Mouse (Mus musculus): ENCODE results near the gene Lamp1. TPM values are rescaled to one million over a fixed set of nuclear protein-coding genes. Genes with fewer than 3 reads are reported as not detected.

The Lamp1 gene
- polyA plus RNA-seq, 1 experiment from 2014 or later: 305 TPM

DNA sequence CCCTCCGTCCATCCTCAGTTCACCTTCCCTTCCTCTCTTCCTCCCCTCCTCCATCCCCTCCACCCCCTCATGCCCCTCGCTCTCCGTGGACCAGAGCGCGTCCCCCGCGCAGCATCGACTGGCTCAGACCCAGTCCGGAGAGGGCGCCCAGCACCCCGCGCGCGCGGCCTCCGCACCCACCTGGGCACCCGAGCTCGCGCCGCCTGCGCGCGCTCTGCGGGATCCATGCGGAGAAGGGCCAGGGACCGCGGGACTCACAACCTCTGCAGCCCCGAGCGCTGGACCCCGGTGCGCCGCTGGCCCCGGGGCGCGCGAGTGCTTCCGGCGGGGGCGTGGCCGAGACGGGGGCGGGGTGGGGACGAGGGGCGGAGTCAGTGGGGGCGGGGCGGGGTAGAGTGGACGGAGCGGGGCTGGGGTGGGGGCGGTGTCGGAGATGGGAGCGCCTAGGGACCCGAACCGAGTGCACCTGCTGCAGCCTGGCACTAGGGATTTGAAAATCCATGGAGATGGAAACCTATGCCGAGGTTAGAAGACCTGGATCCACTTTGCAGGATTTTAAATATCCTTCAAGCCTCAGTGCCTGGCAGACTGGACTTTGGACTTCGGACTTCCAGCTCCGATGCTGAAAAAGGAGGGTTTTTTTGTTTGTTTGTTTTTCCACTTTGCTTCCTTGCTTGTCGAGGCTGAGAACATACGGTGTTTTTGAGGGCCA, 41.5 kb downstream of the Lamp1 start, which contains the start of gene Grtp1:
TSS of gene Grtp1 (minus strand) at position 320 of the 712 bp plus-strand sequence.
- ATAC-seq (ENCODE audit: extremely low read depth, insufficient number of reproducible peaks, low FRiP score, low TSS enrichment): peak; percentile 51
- H3K4me2 ChIP-seq: peak within 1 kb of the TSS; percentile 89
- peak within 1 kb of the TSS; percentile 89 for H3K4me3 ChIP-seq
- no peaks in the 10 kb centered on the region for H3K9me3 ChIP-seq
- peak within 1 kb of the TSS; percentile 89 for H3K9ac ChIP-seq
- WGBS: under 1% methylated on average over 58 of the region's 58 CpGs
- peak within 1 kb of the TSS; percentile 53 for H3K27ac ChIP-seq (replicated peaks)
- peaks cover 32% of the 10 kb centered on the region for H3K4me1 ChIP-seq
- H3K36me3 ChIP-seq: 0 out of 2 replicates have a peak, but pooled peaks cover 3% of the 10 kb centered on the region
- peaks cover 44% of the 10 kb centered on the region for H3K27me3 ChIP-seq (replicated peaks)

DNA sequence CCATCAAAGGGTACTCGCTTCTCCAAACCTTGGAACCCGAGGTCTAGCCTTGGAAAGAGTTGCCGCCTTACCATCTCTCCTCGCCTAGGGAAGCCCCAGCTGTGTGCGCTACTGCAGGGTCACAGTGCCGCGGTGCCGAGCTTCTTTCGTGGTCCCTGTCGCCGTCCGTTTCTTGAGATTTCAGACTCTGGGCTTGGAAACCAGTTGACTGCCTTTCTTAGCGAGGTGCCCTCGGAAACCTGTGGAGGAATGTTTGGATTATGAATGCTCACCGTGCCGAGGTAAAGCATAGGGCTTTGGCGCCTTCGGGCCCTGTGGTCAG, 42.0 kb downstream of the Lamp1 start:
- peak overlapping the region; percentile 89 for H3K9ac ChIP-seq
- H3K4me2 ChIP-seq: peak overlapping the region; percentile 89
- H3K4me3 ChIP-seq: peak overlapping the region; percentile 89
- H3K36me3 ChIP-seq: 0 out of 2 replicates have a peak, but pooled peaks cover 3% of the 10 kb centered on the region
- 1% methylated on average over 18 of the region's 18 CpGs for WGBS
- peak overlapping the region; percentile 53 for H3K27ac ChIP-seq (replicated peaks)
- H3K9me3 ChIP-seq: no peaks in the 10 kb centered on the region
- peaks cover 33% of the 10 kb centered on the region for H3K4me1 ChIP-seq
- no peak for ATAC-seq (ENCODE audit: extremely low read depth, insufficient number of reproducible peaks, low FRiP score, low TSS enrichment)
- peaks cover 41% of the 10 kb centered on the region for H3K27me3 ChIP-seq (replicated peaks)

DNA sequence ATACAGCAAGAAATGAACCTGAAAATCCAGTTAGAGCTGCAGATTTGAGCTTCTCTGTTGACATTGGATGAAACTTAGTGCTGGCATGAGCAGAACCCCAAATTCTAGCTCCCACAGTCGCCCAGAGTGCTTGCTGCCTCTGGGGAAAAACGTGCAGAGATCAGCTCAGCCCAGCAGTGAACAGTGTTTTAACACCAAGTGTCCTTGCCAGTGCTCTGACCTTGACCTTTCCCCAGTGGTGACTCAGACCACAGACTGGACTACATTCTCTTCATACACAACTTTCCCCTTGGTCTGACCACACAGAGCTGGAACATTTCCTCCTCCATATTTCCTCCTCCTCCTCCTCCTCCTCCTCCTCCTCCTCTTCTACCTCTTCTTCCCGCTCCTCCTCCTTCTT, 43.1 kb downstream of the Lamp1 start:
- no peak for ATAC-seq (ENCODE audit: extremely low read depth, insufficient number of reproducible peaks, low FRiP score, low TSS enrichment)
- H3K9ac ChIP-seq: peak overlapping the region; percentile 89
- WGBS: 44% methylated on average over 3 of the region's 3 CpGs
- H3K9me3 ChIP-seq: no peaks in the 10 kb centered on the region
- peaks cover 41% of the 10 kb centered on the region for H3K4me1 ChIP-seq
- peak overlapping the region; percentile 89 for H3K4me3 ChIP-seq
- H3K27ac ChIP-seq (replicated peaks): peak overlapping the region; percentile 53
- no peaks in the 10 kb centered on the region for H3K36me3 ChIP-seq
- peaks cover 35% of the 10 kb centered on the region for H3K27me3 ChIP-seq (replicated peaks)
- peak overlapping the region; percentile 89 for H3K4me2 ChIP-seq

DNA sequence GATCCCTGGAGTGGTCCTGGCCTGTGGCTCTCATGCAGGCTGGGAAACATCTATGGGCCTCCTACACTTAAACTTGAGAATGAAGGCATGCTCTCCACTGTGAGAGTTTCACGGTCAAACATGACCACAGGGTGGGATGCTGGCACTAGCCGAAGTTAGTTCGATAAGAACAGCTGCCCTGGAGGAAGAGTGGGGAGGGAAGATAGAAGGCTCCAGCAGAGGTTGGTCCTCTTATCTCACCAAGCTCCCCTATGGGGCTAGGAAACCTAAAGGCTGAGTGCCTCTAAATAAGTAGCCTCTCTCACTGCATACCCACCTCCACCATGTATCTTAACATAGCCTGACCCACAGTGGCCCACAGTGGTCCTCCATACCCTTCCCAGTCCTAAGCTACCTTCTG, 43.8 kb downstream of the Lamp1 start:
- Histone ChIP-seq H3K27me3 (replicated peaks) (peaks cover 35% of the 10 kb centered on the region), H3K4me3 (peak overlapping the region; percentile 89), H3K27ac (replicated peaks) (peak overlapping the region; percentile 53), H3K4me2 (peak overlapping the region; percentile 89), H3K9ac (peak overlapping the region; percentile 89), H3K36me3 (no peaks in the 10 kb centered on the region), H3K4me1 (peaks cover 49% of the 10 kb centered on the region), H3K9me3 (no peaks in the 10 kb centered on the region)
- no peak for ATAC-seq (ENCODE audit: extremely low read depth, insufficient number of reproducible peaks, low FRiP score, low TSS enrichment)
- 49% methylated on average over 3 of the region's 3 CpGs for WGBS

DNA sequence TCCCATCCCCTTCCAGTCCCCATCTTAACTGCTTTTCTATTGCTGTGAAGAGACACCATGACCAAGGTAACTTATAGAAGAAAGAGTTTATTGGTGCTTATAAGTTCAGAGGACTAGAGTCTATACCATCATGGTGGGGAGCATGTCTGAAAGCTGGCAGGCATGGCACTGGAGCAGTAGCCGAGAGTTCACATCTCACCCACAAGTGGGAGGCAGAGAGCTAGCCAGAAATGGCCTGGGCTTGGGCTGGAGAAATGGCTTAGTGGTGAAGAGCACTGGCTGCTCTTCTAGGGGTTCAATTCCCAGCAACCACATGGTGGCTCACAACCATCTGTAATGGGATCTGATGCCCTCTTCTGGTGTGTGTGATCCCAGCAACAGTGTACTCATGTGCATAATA, 44.5 kb downstream of the Lamp1 start:
- ATAC-seq (ENCODE audit: extremely low read depth, insufficient number of reproducible peaks, low FRiP score, low TSS enrichment): no peak
- WGBS: 77% methylated on average over 1 of the region's 1 CpGs
- Histone ChIP-seq H3K4me3 (peak overlapping the region; percentile 89), H3K4me2 (peak overlapping the region; percentile 89), H3K36me3 (no peaks in the 10 kb centered on the region), H3K9ac (no peak overlapping the region), H3K27ac (replicated peaks) (peak overlapping the region; percentile 53), H3K9me3 (no peaks in the 10 kb centered on the region), H3K4me1 (peaks cover 56% of the 10 kb centered on the region), H3K27me3 (replicated peaks) (peaks cover 35% of the 10 kb centered on the region)

DNA sequence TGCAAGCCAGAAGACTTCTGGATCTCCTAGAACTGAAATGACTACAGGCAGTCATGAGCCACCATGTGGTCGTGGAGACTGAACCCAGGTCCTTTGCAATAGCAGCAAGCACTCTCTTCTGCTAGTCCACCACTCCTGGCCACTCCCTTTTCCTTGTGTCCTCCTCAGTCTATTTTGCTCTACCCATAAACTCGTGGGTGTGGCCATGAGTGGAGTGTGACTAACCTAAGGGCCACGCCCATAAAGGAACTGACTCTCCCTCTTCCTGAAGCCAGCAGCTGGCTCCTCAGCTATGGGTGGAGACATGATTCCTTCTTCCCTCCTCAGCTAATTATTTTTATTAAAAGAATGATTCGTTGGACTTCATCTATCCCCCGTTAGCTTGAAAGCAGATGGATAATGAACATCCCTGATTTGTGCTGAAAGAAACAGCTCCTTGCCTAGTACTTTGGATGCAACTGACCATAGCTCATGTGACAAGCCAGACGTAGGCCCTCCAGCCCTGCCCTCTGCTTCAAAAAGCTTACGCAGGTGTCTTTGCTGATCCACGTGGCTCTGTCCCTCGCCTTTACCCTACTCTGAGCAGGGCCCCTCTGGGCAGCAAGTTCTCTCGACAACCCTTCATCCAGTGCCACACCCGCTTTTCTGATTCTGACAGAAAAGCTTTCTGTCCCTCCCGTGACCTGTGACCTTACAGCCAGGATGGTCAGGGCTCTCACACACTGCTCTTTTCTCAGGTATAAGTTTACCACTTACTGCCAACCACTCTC, 45.6 kb downstream of the Lamp1 start:
- peak overlapping the region; percentile 49; the same call in 1 of the 2 replicates for H3K27ac ChIP-seq (replicated peaks)
- H3K27me3 ChIP-seq (replicated peaks): peaks cover 27% of the 10 kb centered on the region
- H3K4me1 ChIP-seq: peaks cover 62% of the 10 kb centered on the region
- H3K9me3 ChIP-seq: no peaks in the 10 kb centered on the region
- 64% methylated on average over 12 of the region's 12 CpGs for WGBS
- no peaks in the 10 kb centered on the region for H3K36me3 ChIP-seq
- ATAC-seq (ENCODE audit: extremely low read depth, insufficient number of reproducible peaks, low FRiP score, low TSS enrichment): peak; percentile 42; the same call in 1 of the 2 replicates
- H3K9ac ChIP-seq: 0 out of 2 replicates have a peak overlapping the region, but pooled peaks have one; percentile 19
- peak overlapping the region; percentile 2; the same call in 1 of the 2 replicates for H3K4me3 ChIP-seq
- peak overlapping the region; percentile 40 for H3K4me2 ChIP-seq

DNA sequence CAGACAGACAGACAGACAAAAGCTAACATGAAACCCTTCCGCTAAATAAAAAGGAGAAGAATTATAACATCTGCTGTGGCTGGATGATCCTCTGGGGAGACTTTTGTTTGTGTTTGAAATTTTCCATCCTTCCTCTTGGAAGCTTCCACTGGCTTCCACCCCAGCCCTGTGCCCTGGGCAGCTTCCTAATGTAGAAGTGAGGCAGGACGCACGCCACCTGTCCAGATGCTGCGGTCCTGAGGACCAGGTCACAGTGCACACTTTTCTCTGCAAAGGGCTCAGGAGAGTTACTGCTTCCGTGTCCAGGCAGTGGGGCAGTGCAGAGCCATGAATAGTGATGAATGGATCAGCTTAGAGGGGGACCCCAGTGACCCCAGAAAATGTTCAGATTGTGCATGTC, 46.4 kb downstream of the Lamp1 start:
- Histone ChIP-seq H3K4me3 (peak overlapping the region; percentile 2; the same call in 1 of the 2 replicates), H3K9me3 (no peaks in the 10 kb centered on the region), H3K27ac (replicated peaks) (peak overlapping the region; percentile 28; the same call in 1 of the 2 replicates), H3K4me2 (peak overlapping the region; percentile 27; the same call in 1 of the 2 replicates), H3K4me1 (peaks cover 62% of the 10 kb centered on the region), H3K36me3 (no peaks in the 10 kb centered on the region), H3K27me3 (replicated peaks) (peaks cover 21% of the 10 kb centered on the region), H3K9ac (peak overlapping the region; percentile 19; the same call in 1 of the 2 replicates)
- WGBS: 78% methylated on average over 5 of the region's 5 CpGs
- no peak for ATAC-seq (ENCODE audit: extremely low read depth, insufficient number of reproducible peaks, low FRiP score, low TSS enrichment)

DNA sequence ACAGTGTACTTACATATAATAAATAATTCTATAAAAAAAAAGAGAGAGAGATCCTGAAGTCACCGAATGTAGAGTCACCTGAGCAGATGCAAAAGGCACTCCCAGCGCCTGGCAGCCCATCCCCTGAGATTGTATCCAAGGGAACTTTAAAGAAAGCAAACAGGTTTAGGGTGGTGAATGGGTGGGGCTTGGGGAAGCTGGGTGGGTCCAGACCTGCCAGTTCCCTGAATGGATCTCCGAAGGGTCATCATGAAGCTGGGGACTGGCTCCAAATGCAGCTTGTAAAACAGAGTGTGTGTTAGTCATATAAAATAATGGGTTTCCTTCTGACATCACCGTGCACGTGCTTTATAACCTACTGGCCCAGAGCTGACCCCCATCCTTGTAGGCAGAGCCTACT, 47.3 kb downstream of the Lamp1 start:
- Histone ChIP-seq H3K27ac (replicated peaks) (no peak overlapping the region), H3K27me3 (replicated peaks) (peaks cover 14% of the 10 kb centered on the region), H3K9ac (peak overlapping the region; percentile 8; the same call in 1 of the 2 replicates), H3K36me3 (no peaks in the 10 kb centered on the region), H3K4me3 (no peak overlapping the region), H3K4me1 (peaks cover 69% of the 10 kb centered on the region), H3K4me2 (peak overlapping the region; percentile 16; the same call in 1 of the 2 replicates), H3K9me3 (no peaks in the 10 kb centered on the region)
- 41% methylated on average over 5 of the region's 5 CpGs for WGBS
- ATAC-seq (ENCODE audit: extremely low read depth, insufficient number of reproducible peaks, low FRiP score, low TSS enrichment): no peak

DNA sequence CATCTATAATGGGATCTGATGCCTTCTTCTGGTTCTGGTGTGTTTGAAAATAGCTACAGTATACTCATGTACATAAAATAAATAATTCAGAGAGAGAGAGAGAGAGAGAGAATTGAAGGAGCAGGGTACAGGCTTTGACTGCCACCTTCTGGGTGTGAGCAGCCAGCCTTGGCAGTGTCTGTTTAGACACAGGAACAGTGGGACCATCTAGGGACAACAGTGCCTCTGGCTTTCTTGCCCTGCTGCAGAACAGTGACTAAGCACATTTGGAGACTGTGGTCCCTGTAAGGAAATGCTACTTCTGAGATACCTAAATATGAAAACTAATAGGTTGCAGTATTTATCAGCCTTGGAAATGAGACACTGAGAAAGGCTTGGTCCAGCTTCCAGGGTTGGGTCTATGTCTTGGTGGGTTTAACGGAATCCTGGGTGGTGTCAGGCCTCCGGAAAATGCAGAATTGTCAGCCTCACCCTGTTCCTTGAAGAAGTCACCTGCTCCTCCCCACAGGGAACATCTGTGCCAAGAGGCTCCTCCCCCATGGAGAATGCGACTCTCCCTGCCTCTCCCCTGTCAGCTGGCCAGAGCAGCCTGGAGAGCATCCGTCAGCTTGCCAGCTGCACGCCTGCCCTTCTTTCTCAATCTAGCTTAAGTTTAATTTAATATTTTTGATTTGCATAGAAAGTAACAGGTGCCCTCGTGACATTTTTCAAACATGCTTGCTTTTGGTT, 49.8 kb downstream of the Lamp1 start:
- peak overlapping the region; percentile 45 for H3K9ac ChIP-seq
- H3K4me3 ChIP-seq: 0 out of 2 replicates have a peak overlapping the region, but pooled peaks have one; percentile 8
- WGBS: 20% methylated on average over 6 of the region's 6 CpGs
- no peaks in the 10 kb centered on the region for H3K9me3 ChIP-seq
- peak overlapping the region; percentile 94 for H3K27ac ChIP-seq (replicated peaks)
- H3K36me3 ChIP-seq: no peaks in the 10 kb centered on the region
- H3K4me1 ChIP-seq: peaks cover 76% of the 10 kb centered on the region
- 0 out of 2 replicates have a peak, but pooled peaks have one; percentile 9 for ATAC-seq (ENCODE audit: extremely low read depth, insufficient number of reproducible peaks, low FRiP score, low TSS enrichment)
- no peaks in the 10 kb centered on the region for H3K27me3 ChIP-seq (replicated peaks)
- H3K4me2 ChIP-seq: peak overlapping the region; percentile 48

DNA sequence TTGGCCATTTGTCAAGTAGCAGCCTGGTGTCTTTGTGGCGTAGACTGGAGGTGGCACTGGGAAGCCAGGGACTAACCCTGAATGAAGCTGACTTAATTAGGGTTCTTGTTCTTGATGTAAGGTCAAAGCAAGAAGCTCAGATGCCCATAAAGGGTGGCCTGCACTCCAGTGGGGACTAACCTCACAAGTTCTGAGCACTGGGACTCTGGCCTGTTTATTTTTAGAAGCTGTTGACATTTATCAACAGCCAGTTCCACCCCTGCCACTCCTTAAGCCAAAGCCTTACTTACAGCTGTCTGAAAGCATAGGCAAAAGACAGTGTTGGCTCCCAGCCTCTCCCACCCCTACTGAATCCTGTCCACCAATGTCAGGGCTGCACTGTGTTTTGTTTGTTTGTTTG, 50.8 kb downstream of the Lamp1 start:
- H3K4me3 ChIP-seq: no peak overlapping the region
- peak overlapping the region; percentile 94 for H3K27ac ChIP-seq (replicated peaks)
- peak overlapping the region; percentile 45 for H3K9ac ChIP-seq
- peaks cover 79% of the 10 kb centered on the region for H3K4me1 ChIP-seq
- no peaks in the 10 kb centered on the region for H3K36me3 ChIP-seq
- 0 out of 2 replicates have a peak, but pooled peaks have one; percentile 20 for ATAC-seq (ENCODE audit: extremely low read depth, insufficient number of reproducible peaks, low FRiP score, low TSS enrichment)
- no peaks in the 10 kb centered on the region for H3K9me3 ChIP-seq
- 41% methylated on average over 1 of the region's 1 CpGs for WGBS
- no peaks in the 10 kb centered on the region for H3K27me3 ChIP-seq (replicated peaks)
- H3K4me2 ChIP-seq: peak overlapping the region; percentile 48

Measured in heart, embryonic 13.5 days (tissue).